Mouse (Mus musculus) cerebellum, adult 9-10 months (tissue): ENCODE results near the gene Gm21789.
"Not testable (repeated sequence)": the region's sequence is repeated elsewhere in the genome, so short reads cannot be mapped to it uniquely, and the experiment has no call there.

Experiments
- DNase-seq: peaks from one replicate; pipeline ENCODE4 v3.0.0; 2022

Gm21789 gene

GRCm38 (mm10) chrX:32941468-32941867, at the start of gene Gm21789:
TSS of gene Gm21789 (plus strand) at chrX:32941768.
- DNase-seq = not testable (repeated sequence)

GRCm38 (mm10) chrX:32894325-32894724, 47.2 kb upstream of the Gm21789 start, which contains the start of gene Btbd35f30:
TSS of gene Btbd35f30 (plus strand) at chrX:32894625.
- DNase-seq = not testable (repeated sequence)

GRCm38 (mm10) chrX:32973597-32973996, 32.0 kb downstream of the Gm21789 start, which contains the start of gene Btbd35f5:
TSS of gene Btbd35f5 (plus strand) at chrX:32973897.
- not testable (repeated sequence) for DNase-seq
